Mouse (Mus musculus): Measurements from ENCODE around the gene Igfbp7.

DNA sequence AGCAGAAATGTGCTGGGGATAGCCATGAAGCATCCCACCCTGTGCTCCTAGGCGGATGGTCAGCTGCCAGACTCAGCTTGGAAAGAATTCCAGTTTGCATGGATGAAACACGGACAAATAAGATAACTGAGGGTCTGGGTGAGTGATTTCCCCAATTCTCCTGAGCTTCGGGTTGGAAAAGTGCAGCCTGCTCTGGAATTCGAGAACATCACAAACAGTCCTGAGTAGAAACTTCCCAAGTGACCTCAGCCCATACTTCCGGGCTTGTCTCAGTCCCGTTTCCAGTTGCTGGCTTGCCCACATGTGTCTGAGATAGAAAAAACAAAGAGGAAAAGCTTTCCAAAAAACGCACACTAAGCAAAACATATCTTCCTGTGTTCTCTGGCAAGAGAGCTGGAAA is 35.6 kb downstream of the Igfbp7 start:
- no peak for TF ChIP-seq POLR2A (IDR thresholded peaks at IDR 0.05; ENCODE audit: low read depth, low read length)
- TF ChIP-seq CTCF (conservative IDR thresholded peaks at IDR 0.05; ENCODE audit: insufficient read depth, insufficient read length, low read depth, low read length): no peak
